Mouse (Mus musculus): Measurements from ENCODE around the gene Carmil1. TPM values are rescaled to one million over a fixed set of nuclear protein-coding genes. Genes with fewer than 3 reads are reported as not detected.

The Carmil1 gene
- total RNA-seq, 2 experiments from 2014 or later = 8.1 to 11.2 TPM

- DNase-seq = no peak
- intact Hi-C loops (cut with DNase I) = loop anchor here (1.0 kb wide), 1 partner anchor 8 kb away; no protein-coding TSS in a partner anchor
These were observed 57.0 kb downstream of the Carmil1 start for GRCm38 (mm10) chr13:24223425-24224201.

- no peak for DNase-seq
- intact Hi-C loops (cut with DNase I) = no loop called here
These were observed 60.1 kb downstream of the Carmil1 start for GRCm38 (mm10) chr13:24220441-24220970.

GRCm38 (mm10) chr13:24211229-24211628, 69.4 kb downstream of the Carmil1 start:
- DNase-seq = no peak
- intact Hi-C loops (cut with DNase I) = no loop called here

- intact Hi-C loops (cut with DNase I) = no loop called here
- no peak for DNase-seq
These were observed 74.5 kb downstream of the Carmil1 start for GRCm38 (mm10) chr13:24206097-24206496.

- intact Hi-C loops (cut with DNase I) = no loop called here
- no peak for DNase-seq
These were observed 78.3 kb downstream of the Carmil1 start for GRCm38 (mm10) chr13:24202314-24202713.

GRCm38 (mm10) chr13:24199861-24200543, 80.6 kb downstream of the Carmil1 start:
- DNase-seq = peak; percentile 5 to 34
- intact Hi-C loops (cut with DNase I) = no loop called here

- DNase-seq = no peak
- intact Hi-C loops (cut with DNase I) = no loop called here
These were observed 82.1 kb downstream of the Carmil1 start for GRCm38 (mm10) chr13:24198396-24198924.

- no peak for DNase-seq
These were observed 85.2 kb downstream of the Carmil1 start for GRCm38 (mm10) chr13:24195371-24195770.

GRCm38 (mm10) chr13:24194018-24194417, 86.6 kb downstream of the Carmil1 start:
- intact Hi-C loops (cut with DNase I) = no loop called here
- no peak for DNase-seq

More at GRCm38 (mm10) chr13:24195371-24195770, 85.2 kb downstream of the Carmil1 start:
- intact Hi-C loops (cut with DNase I) = no loop called here

GRCm38 (mm10) chr13:24190875-24191663, 89.5 kb downstream of the Carmil1 start:
- intact Hi-C loops (cut with DNase I) = no loop called here
- DNase-seq = no peak

- DNase-seq = no peak
- intact Hi-C loops (cut with DNase I) = no loop called here
These were observed 93.6 kb downstream of the Carmil1 start for GRCm38 (mm10) chr13:24187026-24187425.

- intact Hi-C loops (cut with DNase I) = no loop called here
- no peak for DNase-seq
These were observed 95.0 kb downstream of the Carmil1 start for GRCm38 (mm10) chr13:24185641-24186040.

GRCm38 (mm10) chr13:24182878-24183277, 97.7 kb downstream of the Carmil1 start:
- DNase-seq = no peak
- intact Hi-C loops (cut with DNase I) = no loop called here

GRCm38 (mm10) chr13:24179538-24179937, 101.1 kb downstream of the Carmil1 start:
- intact Hi-C loops (cut with DNase I) = no loop called here
- no peak for DNase-seq

- no peak for DNase-seq
- intact Hi-C loops (cut with DNase I) = no loop called here
These were observed 103.0 kb downstream of the Carmil1 start for GRCm38 (mm10) chr13:24177600-24177999.

- no peak for DNase-seq
- intact Hi-C loops (cut with DNase I) = no loop called here
These were observed 103.8 kb downstream of the Carmil1 start for GRCm38 (mm10) chr13:24176835-24177234.

GRCm38 (mm10) chr13:24169658-24170057, 110.9 kb downstream of the Carmil1 start:
- DNase-seq = no peak
- intact Hi-C loops (cut with DNase I) = no loop called here

- intact Hi-C loops (cut with DNase I) = no loop called here
These were observed 117.2 kb downstream of the Carmil1 start for GRCm38 (mm10) chr13:24163368-24163767.

GRCm38 (mm10) chr13:24161105-24161504, 119.5 kb downstream of the Carmil1 start:
- intact Hi-C loops (cut with DNase I) = no loop called here
- no peak for DNase-seq

More at GRCm38 (mm10) chr13:24163368-24163767, 117.2 kb downstream of the Carmil1 start:
- no peak for DNase-seq

GRCm38 (mm10) chr13:24159972-24160371, 120.6 kb downstream of the Carmil1 start:
- DNase-seq = no peak
- intact Hi-C loops (cut with DNase I) = no loop called here

Data from heart, postnatal 14 days (tissue).